Mouse (Mus musculus) midbrain, embryonic 16.5 days (tissue): ENCODE results near the gene Asb6. TPM values are rescaled to one million over a fixed set of nuclear protein-coding genes. Genes with fewer than 3 reads are reported as not detected.

Experiments used
- ATAC-seq: fragments of 200-750 bp; cut with Nextera tagmentation; 2 replicates; pipeline ENCODE4 v1.8.0; 2017; ENCODE audit warnings: moderate TSS enrichment
- H3K27ac ChIP-seq: fragments of 300-500 bp; sonication (generic); 2 replicates; pipeline ENCODE4 v1.5.1; 2014; ENCODE audit warnings: mild to moderate bottlenecking, low read length, mixed read lengths
- H3K27me3 ChIP-seq: fragments of 300-500 bp; sonication (generic); 2 replicates; pipeline ENCODE4 v1.6.1; 2014; ENCODE audit warnings: low read depth, low read length, mixed read lengths; ENCODE audit not compliant: control insufficient read depth, insufficient read depth
- H3K36me3 ChIP-seq: fragments of 300-500 bp; sonication (generic); 2 replicates; pipeline ENCODE4 v1.6.1; 2014; ENCODE audit warnings: mild to moderate bottlenecking, low read length, moderate library complexity, mixed read lengths; ENCODE audit not compliant: control insufficient read depth, insufficient read depth
- H3K4me1 ChIP-seq: fragments of 300-500 bp; sonication (generic); 2 replicates; pipeline ENCODE4 v1.6.1; 2014; ENCODE audit warnings: mild to moderate bottlenecking, low read length, mixed read lengths; ENCODE audit not compliant: control insufficient read depth, insufficient read depth
- H3K4me2 ChIP-seq: fragments of 300-500 bp; sonication (generic); 2 replicates; pipeline ENCODE4 v1.6.1; 2014; ENCODE audit warnings: mild to moderate bottlenecking, low read length, mixed read lengths
- H3K4me3 ChIP-seq: fragments of 300-500 bp; sonication (generic); 2 replicates; pipeline ENCODE4 v1.5.1; 2014; ENCODE audit warnings: low read depth, mild to moderate bottlenecking, low read length, moderate library complexity, mixed read lengths
- H3K9ac ChIP-seq: fragments of 300-500 bp; sonication (generic); 2 replicates; pipeline ENCODE4 v1.6.1; 2014; ENCODE audit warnings: low read depth, low read length, mixed read lengths
- H3K9me3 ChIP-seq: fragments of 300-500 bp; sonication (generic); replicated peaks from 2 replicates; pipeline ENCODE4 v1.6.1; 2014; ENCODE audit warnings: mild to moderate bottlenecking, low read length, mixed read lengths; ENCODE audit not compliant: control insufficient read depth, poor library complexity, severe bottlenecking
- WGBS: fragments of 180-500 bp; shearing (Covaris S2); extraction: QIAGEN DNeasy Blood & Tissue Kit; methylation state at CpG from one replicate; pipeline ENCODE4 v1.1.7; 2014; 5-methylcytosine and 5-hydroxymethylcytosine counted together
- polyA plus RNA-seq: library from polyadenylated mRNA; unstranded; fragments of >200 nt; fragmentation: Nextera tagmentation; extraction: Ambion mirVana; gene quantifications from 2 replicates; pipeline ENCODE4 v1.2.1, GENCODE M21; 2015

Asb6 gene
- polyA plus RNA-seq, 1 experiment from 2014 or later: 41.7 TPM

DNA sequence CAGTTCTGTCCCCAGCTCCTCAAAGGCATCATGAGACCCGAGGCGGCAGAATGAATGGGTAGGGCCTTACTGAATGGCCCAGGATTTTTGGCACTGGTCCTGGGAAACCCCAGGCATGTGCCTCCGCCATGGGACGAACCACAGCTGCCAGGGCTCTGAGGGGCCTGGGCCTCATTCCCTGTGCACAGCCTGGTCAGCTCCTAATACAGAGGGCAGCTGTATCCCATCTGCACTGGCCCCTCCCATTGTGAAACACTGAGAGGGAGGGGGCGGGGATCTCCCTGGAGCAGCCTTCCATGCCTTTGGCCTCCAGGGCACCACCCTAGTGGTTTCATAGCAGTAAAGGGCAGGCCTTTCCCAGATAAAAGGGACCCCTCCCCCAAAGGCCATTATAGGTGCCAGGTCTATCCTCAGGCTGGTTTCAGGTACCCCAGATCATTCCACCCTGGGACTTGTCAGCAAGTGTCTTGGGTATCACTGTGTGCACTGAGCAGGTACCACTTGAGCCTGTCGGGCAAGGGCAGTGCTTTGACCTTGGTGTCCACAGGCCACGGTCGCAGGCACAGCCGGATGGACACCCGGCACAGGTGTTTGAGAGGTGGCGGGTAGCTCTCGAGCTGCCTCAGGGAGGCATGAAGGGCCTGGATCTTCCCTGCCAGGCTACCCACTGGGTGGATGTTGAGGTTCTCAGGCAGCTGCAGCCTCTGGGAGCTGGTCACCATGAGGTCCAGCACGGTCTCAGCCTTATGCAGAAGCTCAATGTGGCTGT, 6.6 kb downstream of the Asb6 start:
- peaks cover 47% of the 10 kb centered on the region for H3K36me3 ChIP-seq
- no peak overlapping the region for H3K27ac ChIP-seq
- H3K27me3 ChIP-seq: no peaks in the 10 kb centered on the region
- WGBS: 71% methylated on average over 13 of the region's 13 CpGs
- H3K4me1 ChIP-seq: peaks cover 13% of the 10 kb centered on the region
- no peaks in the 10 kb centered on the region for H3K9me3 ChIP-seq
- no peak for ATAC-seq
- no peak overlapping the region for H3K4me3 ChIP-seq
- H3K4me2 ChIP-seq: no peak overlapping the region
- no peak overlapping the region for H3K9ac ChIP-seq

DNA sequence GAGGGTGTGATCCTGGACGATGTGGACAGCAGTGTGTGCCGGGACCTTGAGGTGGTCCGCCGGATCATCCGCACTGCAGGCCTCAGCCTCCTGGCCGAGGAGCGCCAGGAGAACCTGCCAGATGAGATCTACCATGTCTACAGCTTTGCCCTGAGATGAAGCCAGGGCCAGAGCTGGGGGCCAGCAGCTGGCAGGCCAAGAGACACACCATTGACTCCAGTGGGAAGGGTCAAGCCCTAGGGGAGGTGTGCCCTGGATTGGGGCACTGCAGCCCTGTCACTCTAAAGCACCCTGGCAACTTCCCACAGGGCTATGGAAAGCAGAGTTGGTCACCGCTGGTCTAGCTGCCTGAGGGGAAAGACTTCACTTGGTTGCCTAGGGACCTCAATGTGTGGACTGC, 7.7 kb downstream of the Asb6 start:
- 89% methylated on average over 8 of the region's 8 CpGs for WGBS
- Histone ChIP-seq H3K27me3 (no peaks in the 10 kb centered on the region), H3K27ac (no peak overlapping the region)

DNA sequence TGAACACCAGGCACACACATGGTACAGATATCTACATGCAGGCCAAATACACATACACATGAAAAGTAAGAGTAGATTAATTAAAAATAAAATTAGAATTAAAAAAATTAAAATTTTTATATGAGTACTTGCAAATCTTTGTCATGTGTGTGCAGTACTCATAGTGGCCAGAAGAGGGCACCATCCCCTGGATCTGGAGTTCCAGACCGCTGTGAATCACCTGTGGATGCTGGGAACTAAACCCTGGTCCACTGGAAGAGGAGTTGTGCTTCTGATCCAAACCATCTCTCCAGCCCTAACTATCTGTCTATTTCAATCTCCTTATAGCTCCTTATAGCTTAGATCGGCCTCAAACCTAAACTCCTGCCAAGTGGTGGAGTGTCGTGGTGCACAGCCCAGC, 9.1 kb downstream of the Asb6 start:
- Histone ChIP-seq H3K9ac (no peak overlapping the region), H3K4me2 (no peak overlapping the region), H3K27me3 (no peaks in the 10 kb centered on the region), H3K4me1 (no peaks in the 10 kb centered on the region), H3K9me3 (no peaks in the 10 kb centered on the region), H3K27ac (no peak overlapping the region), H3K36me3 (peaks cover 47% of the 10 kb centered on the region), H3K4me3 (no peak overlapping the region)
- WGBS: 96% methylated on average over 3 of the region's 3 CpGs
- no peak for ATAC-seq

More for the DNA sequence above, 7.7 kb downstream of the Asb6 start:
- Histone ChIP-seq H3K4me3 (no peak overlapping the region), H3K4me2 (no peak overlapping the region), H3K4me1 (peaks cover 11% of the 10 kb centered on the region), H3K36me3 (peaks cover 47% of the 10 kb centered on the region), H3K9me3 (no peaks in the 10 kb centered on the region), H3K9ac (no peak overlapping the region)
- no peak for ATAC-seq

DNA sequence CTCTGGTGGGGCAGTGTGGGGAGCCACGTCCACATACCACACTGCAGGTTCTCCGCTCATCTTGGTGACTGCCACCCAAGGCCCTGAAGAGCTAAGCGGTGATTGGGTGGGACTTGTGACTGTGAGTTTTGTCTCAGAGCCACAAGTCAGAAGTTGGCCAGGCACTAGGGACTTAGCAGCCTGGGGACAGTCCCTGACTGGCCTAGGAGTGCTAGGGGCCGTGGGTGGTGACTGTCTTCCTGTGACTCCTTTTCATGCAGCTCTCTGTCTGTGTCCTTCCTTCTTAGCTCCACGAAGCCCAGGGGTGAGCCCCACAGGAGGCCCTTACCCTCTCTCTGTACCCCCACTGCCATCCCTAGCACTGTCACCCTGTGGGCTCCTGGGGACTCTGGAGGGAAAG, 10.3 kb downstream of the Asb6 start:
- H3K4me1 ChIP-seq: no peaks in the 10 kb centered on the region
- H3K9me3 ChIP-seq: no peaks in the 10 kb centered on the region
- 98% methylated on average over 5 of the region's 5 CpGs for WGBS
- no peaks in the 10 kb centered on the region for H3K27me3 ChIP-seq
- peaks cover 46% of the 10 kb centered on the region for H3K36me3 ChIP-seq
- no peak for ATAC-seq
- H3K4me3 ChIP-seq: no peak overlapping the region
- no peak overlapping the region for H3K9ac ChIP-seq
- no peak overlapping the region for H3K27ac ChIP-seq
- H3K4me2 ChIP-seq: no peak overlapping the region

DNA sequence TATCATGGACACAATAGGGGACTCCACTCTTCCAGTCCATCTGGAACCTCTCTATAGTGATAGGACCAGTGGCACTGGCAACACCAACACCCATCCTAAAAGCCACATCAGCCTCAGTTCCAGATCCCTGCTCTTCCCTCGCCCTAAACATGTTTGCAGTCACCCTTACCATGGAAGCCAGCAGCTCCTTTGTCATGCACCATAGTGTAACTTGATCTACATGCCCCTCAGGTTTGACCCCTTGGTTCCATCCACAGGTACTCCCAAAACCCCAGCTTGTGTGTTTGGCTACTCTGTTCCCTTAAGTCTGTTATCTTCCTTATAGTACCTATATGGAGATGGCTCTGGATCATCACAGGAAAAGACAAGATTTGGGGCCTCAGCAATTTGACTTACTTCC, 13.8 kb downstream of the Asb6 start:
- 89% methylated on average over 1 of the region's 1 CpGs for WGBS
- no peak for ATAC-seq
- no peak overlapping the region for H3K9ac ChIP-seq
- H3K27me3 ChIP-seq: no peaks in the 10 kb centered on the region
- H3K9me3 ChIP-seq: no peaks in the 10 kb centered on the region
- no peaks in the 10 kb centered on the region for H3K4me1 ChIP-seq
- H3K27ac ChIP-seq: no peak overlapping the region
- H3K4me2 ChIP-seq: no peak overlapping the region
- H3K4me3 ChIP-seq: no peak overlapping the region
- H3K36me3 ChIP-seq: peaks cover 25% of the 10 kb centered on the region

DNA sequence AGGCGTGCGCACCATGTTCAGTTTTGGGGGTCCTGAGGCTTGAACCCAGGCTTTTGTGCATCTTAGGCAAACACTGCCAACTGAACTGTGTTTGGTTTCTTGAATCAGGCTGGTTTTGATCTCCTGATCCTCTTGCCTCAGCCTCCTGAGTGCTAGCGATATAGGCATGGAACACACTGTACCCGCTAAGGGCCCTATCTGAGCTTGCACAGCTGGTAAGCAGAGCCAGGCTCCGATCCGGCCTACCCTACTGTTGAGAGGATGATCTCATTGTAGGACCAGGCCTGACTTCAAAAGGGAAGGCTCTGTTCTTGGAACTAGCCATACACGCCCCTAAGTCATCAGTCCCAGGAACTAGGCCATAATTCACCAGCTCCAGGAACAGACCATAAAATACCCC, 19.6 kb downstream of the Asb6 start:
- Histone ChIP-seq H3K27ac (no peak overlapping the region), H3K27me3 (no peaks in the 10 kb centered on the region), H3K4me3 (no peak overlapping the region), H3K36me3 (peaks cover 8% of the 10 kb centered on the region; the same call in 1 of the 2 replicates), H3K9me3 (no peaks in the 10 kb centered on the region), H3K4me1 (peaks cover 19% of the 10 kb centered on the region), H3K4me2 (no peak overlapping the region), H3K9ac (no peak overlapping the region)
- no peak for ATAC-seq
- WGBS: 94% methylated on average over 7 of the region's 7 CpGs

DNA sequence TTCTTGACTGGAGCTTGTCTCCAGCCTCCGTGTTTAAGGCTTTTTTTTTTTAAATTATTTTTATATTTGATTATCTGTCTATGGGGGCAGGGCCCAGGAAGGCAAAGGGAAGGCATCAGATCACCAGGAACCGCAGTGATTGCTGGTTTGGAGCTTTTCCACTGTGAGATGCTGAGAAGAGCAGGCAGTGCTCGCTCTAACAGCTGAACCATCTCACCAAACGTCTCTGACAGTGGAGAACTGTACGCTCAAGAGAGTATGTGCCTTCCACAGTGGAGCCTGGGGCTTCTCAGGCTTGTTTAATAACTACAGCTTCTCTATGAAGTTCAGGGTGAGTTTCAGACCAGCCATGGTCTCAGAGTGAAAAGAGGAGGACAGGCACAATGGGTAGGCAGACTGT, 20.6 kb downstream of the Asb6 start:
- H3K36me3 ChIP-seq: 0 out of 2 replicates have a peak, but pooled peaks cover 4% of the 10 kb centered on the region
- H3K4me1 ChIP-seq: peaks cover 19% of the 10 kb centered on the region
- 0 out of 2 replicates have a peak overlapping the region, but pooled peaks have one; percentile 13 for H3K9ac ChIP-seq
- H3K9me3 ChIP-seq: no peaks in the 10 kb centered on the region
- no peak for ATAC-seq
- no peaks in the 10 kb centered on the region for H3K27me3 ChIP-seq
- WGBS: 82% methylated on average over 5 of the region's 5 CpGs
- peak overlapping the region; percentile 33 for H3K4me2 ChIP-seq
- H3K4me3 ChIP-seq: no peak overlapping the region
- no peak overlapping the region for H3K27ac ChIP-seq

DNA sequence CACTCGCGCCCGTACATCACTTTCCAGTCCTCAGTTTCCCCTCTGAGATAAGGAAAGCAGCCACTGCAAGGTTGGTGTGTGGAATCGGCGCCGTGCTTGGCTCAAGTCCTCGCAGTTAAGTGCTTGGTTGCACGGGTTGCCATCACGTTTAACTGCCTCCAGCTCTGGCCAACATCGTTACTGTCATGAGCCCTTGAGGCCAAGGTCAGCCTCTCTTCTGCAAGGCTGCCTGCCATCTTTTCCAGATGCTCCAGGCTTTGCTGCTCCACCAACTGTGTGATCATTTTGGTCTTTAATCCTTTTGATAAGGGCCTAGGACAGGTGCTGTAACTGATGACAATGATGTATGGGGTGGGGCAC, 21.9 kb downstream of the Asb6 start:
- peak overlapping the region; percentile 81 for H3K27ac ChIP-seq
- peaks cover 19% of the 10 kb centered on the region for H3K4me1 ChIP-seq
- H3K9ac ChIP-seq: peak overlapping the region; percentile 77
- H3K36me3 ChIP-seq: no peaks in the 10 kb centered on the region
- ATAC-seq: peak; percentile 12; the same call in 1 of the 2 replicates
- WGBS: under 1% methylated on average over 10 of the region's 10 CpGs
- H3K9me3 ChIP-seq: no peaks in the 10 kb centered on the region
- H3K27me3 ChIP-seq: peaks cover 3% of the 10 kb centered on the region; the same call in 1 of the 2 replicates
- peak overlapping the region; percentile 88 for H3K4me2 ChIP-seq
- peak overlapping the region; percentile 54 for H3K4me3 ChIP-seq

DNA sequence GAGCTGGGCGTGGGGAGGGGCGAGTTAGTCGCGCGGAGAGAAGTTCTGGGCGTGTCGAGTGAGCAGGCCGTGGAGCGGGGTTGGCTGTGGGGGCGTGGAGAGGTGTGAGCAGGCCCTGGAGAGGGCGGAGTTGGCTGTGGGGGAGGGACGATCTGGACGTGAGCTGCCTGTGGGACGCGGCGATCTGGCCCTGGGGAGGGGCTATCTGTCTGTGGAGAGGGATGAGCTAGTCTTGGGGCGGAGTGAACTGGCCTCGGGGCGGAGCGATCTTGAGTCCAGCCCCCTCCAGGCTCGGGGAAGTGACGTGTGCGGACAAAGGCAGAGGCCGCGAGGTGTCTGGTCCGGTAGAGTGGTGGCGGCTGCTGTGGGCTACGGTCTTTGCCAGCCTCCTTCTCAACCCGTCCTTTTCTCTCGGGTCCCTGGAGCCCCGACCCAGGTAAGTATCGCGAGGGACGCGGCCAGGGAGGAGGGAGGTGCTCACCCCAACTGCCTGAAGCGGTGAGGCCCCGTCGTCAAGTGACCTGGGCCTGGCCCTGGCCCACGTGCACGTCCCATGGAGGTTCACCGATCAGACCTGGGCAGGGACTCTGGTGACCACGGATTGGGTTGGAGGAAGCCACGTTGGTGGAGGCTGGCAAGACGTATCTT, 22.4 kb downstream of the Asb6 start, which contains the start of gene Ntmt1:
TSS of gene Ntmt1 (plus strand) at position 179 of the 648 bp plus-strand sequence.
- H3K4me1 ChIP-seq: peaks cover 19% of the 10 kb centered on the region
- WGBS: under 1% methylated on average over 41 of the region's 44 CpGs
- H3K27me3 ChIP-seq: peaks cover 6% of the 10 kb centered on the region
- peak; percentile 97 for ATAC-seq
- no peaks in the 10 kb centered on the region for H3K9me3 ChIP-seq
- H3K4me3 ChIP-seq: peak within 1 kb of the TSS; percentile 54
- H3K4me2 ChIP-seq: peak within 1 kb of the TSS; percentile 88
- peak within 1 kb of the TSS; percentile 77 for H3K9ac ChIP-seq
- peak within 1 kb of the TSS; percentile 81 for H3K27ac ChIP-seq
- no peaks in the 10 kb centered on the region for H3K36me3 ChIP-seq
